Mouse (Mus musculus): ENCODE results near the gene Bach1.

GRCm38 (mm10) chr16:87676182-87676581, 22.6 kb upstream of the Bach1 start:
- no peak for TF ChIP-seq CTCF (IDR thresholded peaks at IDR 0.05; ENCODE audit: low read depth)
- TF ChIP-seq EP300 (IDR thresholded peaks at IDR 0.05; ENCODE audit: low read depth) = no peak
